Mouse (Mus musculus) heart, embryonic 11.5 days (tissue): ENCODE data around the gene Dnmt3a. TPM values are rescaled to one million over a fixed set of nuclear protein-coding genes. Genes with fewer than 3 reads are reported as not detected.

Experiments used
- ATAC-seq: fragments of 200-750 bp; cut with Nextera tagmentation; replicated peaks from 2 replicates; pipeline ENCODE4 v1.8.0; 2017; ENCODE audit warnings: moderate library complexity; ENCODE audit not compliant: insufficient number of reproducible peaks, low FRiP score, low TSS enrichment
- H3K27ac ChIP-seq: fragments of 300-500 bp; sonication (generic); 2 replicates; pipeline ENCODE4 v1.5.1; 2014; ENCODE audit warnings: mild to moderate bottlenecking, low read depth, low read length
- H3K27me3 ChIP-seq: fragments of 300-500 bp; sonication (generic); 2 replicates; pipeline ENCODE4 v1.6.1; 2014; ENCODE audit warnings: mild to moderate bottlenecking, low read length, mixed read lengths; ENCODE audit not compliant: control insufficient read depth, insufficient read depth
- H3K36me3 ChIP-seq: fragments of 300-500 bp; sonication (generic); 2 replicates; pipeline ENCODE4 v1.6.1; 2014; ENCODE audit warnings: mild to moderate bottlenecking, low read length, moderate library complexity, mixed read lengths; ENCODE audit not compliant: control insufficient read depth, insufficient read depth
- H3K4me1 ChIP-seq: fragments of 300-500 bp; sonication (generic); 2 replicates; pipeline ENCODE4 v1.6.1; 2014; ENCODE audit warnings: low read length; ENCODE audit not compliant: control insufficient read depth, insufficient read depth
- H3K4me2 ChIP-seq: fragments of 300-500 bp; sonication (generic); 2 replicates; pipeline ENCODE4 v1.6.1; 2014; ENCODE audit warnings: mild to moderate bottlenecking, moderate library complexity
- H3K4me3 ChIP-seq: fragments of 300-500 bp; sonication (generic); 2 replicates; pipeline ENCODE4 v1.5.1; 2014; ENCODE audit warnings: low read depth, low read length
- H3K9ac ChIP-seq: fragments of 300-500 bp; sonication (generic); 2 replicates; pipeline ENCODE4 v1.6.1; 2014; ENCODE audit warnings: mild to moderate bottlenecking, low read depth, low read length, moderate library complexity
- H3K9me3 ChIP-seq: fragments of 300-500 bp; sonication (generic); replicated peaks from 2 replicates; pipeline ENCODE4 v1.6.1; 2016; ENCODE audit warnings: low read length; ENCODE audit not compliant: control insufficient read depth
- WGBS: fragments of 180-500 bp; shearing (Covaris S2); extraction: QIAGEN DNeasy Blood & Tissue Kit; methylation state at CpG from one replicate; pipeline ENCODE4 v1.1.7; 2014; ENCODE audit not compliant: insufficient replicate concordance; 5-methylcytosine and 5-hydroxymethylcytosine counted together
- polyA plus RNA-seq: library from polyadenylated mRNA; unstranded; fragments of >200 nt; fragmentation: Nextera tagmentation; extraction: Ambion mirVana; gene quantifications from 2 replicates; pipeline ENCODE4 v1.2.1, GENCODE M21; 2014

Gene Dnmt3a
- polyA plus RNA-seq, 1 experiment from 2014 or later, result 55.1 TPM

- Histone ChIP-seq H3K9me3 (no peaks in the 10 kb centered on the region), H3K4me1 (no peaks in the 10 kb centered on the region), H3K36me3 (no peaks in the 10 kb centered on the region), H3K9ac (no peak overlapping the region), H3K4me3 (no peak overlapping the region), H3K27ac (no peak overlapping the region), H3K4me2 (no peak overlapping the region), H3K27me3 (no peaks in the 10 kb centered on the region)
- ATAC-seq, result no peak
- WGBS, result 73% methylated on average over 6 of the region's 6 CpGs
Measured at GRCm38 (mm10) chr12:3947503-3947902, 141.7 kb downstream of the Dnmt3a start.

GRCm38 (mm10) chr12:3954651-3955050, 148.8 kb downstream of the Dnmt3a start, which contains the start of gene Pomc:
Pomc (plus strand) TSS chr12:3954951.
- no peaks in the 10 kb centered on the region for H3K36me3 ChIP-seq
- H3K9ac ChIP-seq, result no peak within 1 kb of the TSS
- no peaks in the 10 kb centered on the region for H3K9me3 ChIP-seq
- ATAC-seq, result no peak
- H3K27ac ChIP-seq, result no peak within 1 kb of the TSS
- no peak within 1 kb of the TSS for H3K4me3 ChIP-seq
- no peak within 1 kb of the TSS for H3K4me2 ChIP-seq
- 20% methylated on average over 22 of the region's 22 CpGs for WGBS
- H3K27me3 ChIP-seq, result peaks cover 18% of the 10 kb centered on the region
- H3K4me1 ChIP-seq, result no peaks in the 10 kb centered on the region

- H3K9me3 ChIP-seq, result no peaks in the 10 kb centered on the region
- no peak overlapping the region for H3K9ac ChIP-seq
- H3K4me2 ChIP-seq, result no peak overlapping the region
- H3K4me3 ChIP-seq, result no peak overlapping the region
- WGBS, result 28% methylated on average over 10 of the region's 10 CpGs
- H3K27ac ChIP-seq, result no peak overlapping the region
- H3K27me3 ChIP-seq, result peaks cover 18% of the 10 kb centered on the region
- no peaks in the 10 kb centered on the region for H3K4me1 ChIP-seq
- ATAC-seq, result no peak
- no peaks in the 10 kb centered on the region for H3K36me3 ChIP-seq
Measured at GRCm38 (mm10) chr12:3955371-3955770, 149.6 kb downstream of the Dnmt3a start.

- Histone ChIP-seq H3K36me3 (no peaks in the 10 kb centered on the region), H3K4me2 (no peak overlapping the region), H3K4me1 (no peaks in the 10 kb centered on the region)
Measured at GRCm38 (mm10) chr12:3956351-3956750, 150.5 kb downstream of the Dnmt3a start.

GRCm38 (mm10) chr12:3959791-3960543, 154.2 kb downstream of the Dnmt3a start:
- no peaks in the 10 kb centered on the region for H3K36me3 ChIP-seq
- peak overlapping the region; percentile 89 for H3K4me2 ChIP-seq
- peak overlapping the region; percentile 66 for H3K4me3 ChIP-seq
- H3K27me3 ChIP-seq, result peaks cover 6% of the 10 kb centered on the region
- ATAC-seq, result peak; percentile 87
- peak overlapping the region; percentile 88 for H3K9ac ChIP-seq
- H3K27ac ChIP-seq, result peak overlapping the region; percentile 85
- 2% methylated on average over 53 of the region's 53 CpGs for WGBS
- no peaks in the 10 kb centered on the region for H3K4me1 ChIP-seq
- no peaks in the 10 kb centered on the region for H3K9me3 ChIP-seq

More at GRCm38 (mm10) chr12:3956351-3956750, 150.5 kb downstream of the Dnmt3a start:
- 14% methylated on average over 3 of the region's 3 CpGs for whole genome bisulfite sequencing
- Histone ChIP-seq H3K9ac (no peak overlapping the region), H3K4me3 (no peak overlapping the region), H3K27me3 (peaks cover 18% of the 10 kb centered on the region), H3K27ac (no peak overlapping the region), H3K9me3 (no peaks in the 10 kb centered on the region)
- ATAC-seq, result no peak

GRCm38 (mm10) chr12:3960553-3960952, 154.7 kb downstream of the Dnmt3a start:
- peaks cover under 1% of the 10 kb centered on the region; the same call in 1 of the 2 replicates for H3K27me3 ChIP-seq
- H3K4me3 ChIP-seq, result peak overlapping the region; percentile 66
- ATAC-seq, result no peak
- H3K27ac ChIP-seq, result peak overlapping the region; percentile 85
- no peaks in the 10 kb centered on the region for H3K9me3 ChIP-seq
- peak overlapping the region; percentile 89 for H3K4me2 ChIP-seq
- peak overlapping the region; percentile 88 for H3K9ac ChIP-seq
- H3K36me3 ChIP-seq, result peaks cover 1% of the 10 kb centered on the region; the same call in 1 of the 2 replicates
- no peaks in the 10 kb centered on the region for H3K4me1 ChIP-seq
- 45% methylated on average over 4 of the region's 4 CpGs for WGBS

Other genes starting within 250 kb of the Dnmt3a start
- gene Dtnb, start 233.6 kb upstream of the Dnmt3a start, polyA plus RNA-seq, result 22.6 and 26.7 TPM in 2 replicates
- gene Pomc, start 148.9 kb downstream of the Dnmt3a start, polyA plus RNA-seq, result 2.6 and 2.9 TPM in 2 replicates
- gene Efr3b, start 232.9 kb downstream of the Dnmt3a start, polyA plus RNA-seq, result 6.4 and 10.5 TPM in 2 replicates